Mouse (Mus musculus): ENCODE measurements around the gene Cxcl10. TPM values are rescaled to one million over a fixed set of nuclear protein-coding genes. Genes with fewer than 3 reads are reported as not detected.

Cxcl10 gene
- polyA plus RNA-seq, 1 experiment = 0.62 TPM

DNA sequence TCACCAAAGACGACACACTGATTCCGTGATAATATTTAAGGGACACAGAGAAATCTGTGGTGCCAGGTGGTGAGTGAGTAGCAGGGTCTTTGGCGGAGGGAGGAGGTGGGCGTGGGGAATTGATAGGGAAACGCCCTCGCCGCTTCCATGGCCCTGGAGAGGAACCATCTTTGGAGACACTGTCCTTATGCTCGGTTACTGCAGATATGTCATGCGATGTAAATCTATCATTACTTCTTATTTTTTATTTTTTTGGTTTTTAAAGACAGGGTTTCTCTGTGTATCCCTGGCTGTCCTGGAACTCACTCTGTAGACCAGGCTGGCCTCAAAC is 33.6 kb upstream of the Cxcl10 start:
- H3ac ChIP-seq (ENCODE audit: control insufficient read depth, insufficient read length) = no peak overlapping the region
- H3K36me3 ChIP-seq (ENCODE audit: control insufficient read depth, insufficient read depth) = no peaks in the 10 kb centered on the region
- TF ChIP-seq MAX (IDR thresholded peaks at IDR 0.05; ENCODE audit: low read depth) (no peak), MYOG (IDR thresholded peaks at IDR 0.05; ENCODE audit: control insufficient read depth in 1 of 3, insufficient read depth in 1 of 3, insufficient read length in 2 of 3, low read depth in 2 of 3) (no peak), TCF3 (IDR thresholded peaks at IDR 0.05; ENCODE audit: insufficient read length, low read depth) (no peak), USF1 (IDR thresholded peaks at IDR 0.05; ENCODE audit: low read depth) (no peak), MYOD1 (IDR thresholded peaks at IDR 0.05; ENCODE audit: control insufficient read depth in 1 of 3, insufficient read length in 2 of 3, low read depth in 2 of 3) (no peak), REST (IDR thresholded peaks at IDR 0.05; ENCODE audit: insufficient read depth, insufficient read length) (no peak), TCF12 (IDR thresholded peaks at IDR 0.05; ENCODE audit: insufficient read depth, poor library complexity, severe bottlenecking) (no peak), E2F4 (IDR thresholded peaks at IDR 0.05; ENCODE audit: insufficient read depth) (no peak), POLR2AphosphoS2 (IDR thresholded peaks at IDR 0.05; ENCODE audit: insufficient read length, low read depth) (no peak), POLR2A (IDR thresholded peaks at IDR 0.05; ENCODE audit: insufficient read length, low read depth) (no peak), SRF (IDR thresholded peaks at IDR 0.05; ENCODE audit: control insufficient read depth, insufficient read length, low read depth) (no peak), CEBPB (IDR thresholded peaks at IDR 0.05; ENCODE audit: insufficient read depth, poor library complexity, severe bottlenecking) (no peak)
- H3K4me2 ChIP-seq (ENCODE audit: low read depth) = no peak overlapping the region
- no peak overlapping the region for H3K4me3 ChIP-seq
- no peaks in the 10 kb centered on the region for H3K27me3 ChIP-seq (ENCODE audit: control insufficient read depth, insufficient read depth, insufficient read length)
- H3K79me2 ChIP-seq (ENCODE audit: control insufficient read depth, insufficient read depth) = no peaks in the 10 kb centered on the region

DNA sequence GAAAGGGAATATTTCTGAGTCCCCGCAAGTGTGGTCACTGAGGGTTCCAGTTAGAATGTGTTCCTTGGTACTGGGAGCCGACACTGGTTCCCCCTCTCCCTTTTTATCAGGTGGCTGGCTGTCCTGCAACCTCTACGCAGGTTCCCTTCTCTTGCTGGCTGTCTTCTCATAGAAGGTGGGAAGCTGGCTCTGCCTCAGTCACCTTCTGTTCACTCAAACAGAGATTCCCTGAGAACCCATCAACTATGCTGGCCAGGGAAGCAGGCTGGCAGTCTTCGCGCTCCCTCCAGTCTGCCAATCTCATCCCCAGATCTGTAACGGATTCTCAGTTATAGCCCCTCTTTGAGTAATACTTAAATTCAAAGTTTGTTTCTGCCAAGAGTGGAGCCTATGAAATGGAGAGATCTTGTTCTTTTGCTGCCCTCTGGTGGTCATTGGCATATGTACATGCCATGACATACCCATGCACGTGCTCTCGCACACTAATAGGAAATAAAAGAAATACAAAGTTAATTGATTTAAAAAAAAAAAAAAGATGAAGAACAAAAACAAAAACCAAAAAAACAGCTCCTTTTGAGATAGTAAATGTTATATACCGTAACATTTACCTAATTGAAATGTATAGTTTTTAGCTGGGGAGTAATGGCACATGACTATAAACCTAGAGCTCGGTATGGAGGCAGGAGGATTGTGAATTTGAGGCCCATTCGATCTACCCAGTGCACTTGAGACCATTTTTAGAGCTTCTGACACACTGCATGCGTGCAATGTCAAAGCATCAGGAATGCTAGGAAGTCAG is 33.1 kb upstream of the Cxcl10 start:
- no peaks in the 10 kb centered on the region for H3K27me3 ChIP-seq (ENCODE audit: control insufficient read depth, insufficient read depth, insufficient read length)
- no peak for TF ChIP-seq CEBPB (IDR thresholded peaks at IDR 0.05; ENCODE audit: insufficient read depth, poor library complexity, severe bottlenecking)
- no peak for TF ChIP-seq REST (IDR thresholded peaks at IDR 0.05; ENCODE audit: insufficient read depth, insufficient read length)
- no peak for TF ChIP-seq TCF3 (IDR thresholded peaks at IDR 0.05; ENCODE audit: insufficient read length, low read depth)
- peak; percentile 7 for TF ChIP-seq MAX (IDR thresholded peaks at IDR 0.05; ENCODE audit: low read depth)
- no peak for TF ChIP-seq MYOD1 (IDR thresholded peaks at IDR 0.05; ENCODE audit: control insufficient read depth in 1 of 3, insufficient read length in 2 of 3, low read depth in 2 of 3)
- TF ChIP-seq E2F4 (IDR thresholded peaks at IDR 0.05; ENCODE audit: insufficient read depth) = no peak
- H3K79me2 ChIP-seq (ENCODE audit: control insufficient read depth, insufficient read depth) = no peaks in the 10 kb centered on the region
- H3K4me3 ChIP-seq = no peak overlapping the region
- no peak overlapping the region for H3ac ChIP-seq (ENCODE audit: control insufficient read depth, insufficient read length)
- H3K4me2 ChIP-seq (ENCODE audit: low read depth) = no peak overlapping the region
- no peaks in the 10 kb centered on the region for H3K36me3 ChIP-seq (ENCODE audit: control insufficient read depth, insufficient read depth)

DNA sequence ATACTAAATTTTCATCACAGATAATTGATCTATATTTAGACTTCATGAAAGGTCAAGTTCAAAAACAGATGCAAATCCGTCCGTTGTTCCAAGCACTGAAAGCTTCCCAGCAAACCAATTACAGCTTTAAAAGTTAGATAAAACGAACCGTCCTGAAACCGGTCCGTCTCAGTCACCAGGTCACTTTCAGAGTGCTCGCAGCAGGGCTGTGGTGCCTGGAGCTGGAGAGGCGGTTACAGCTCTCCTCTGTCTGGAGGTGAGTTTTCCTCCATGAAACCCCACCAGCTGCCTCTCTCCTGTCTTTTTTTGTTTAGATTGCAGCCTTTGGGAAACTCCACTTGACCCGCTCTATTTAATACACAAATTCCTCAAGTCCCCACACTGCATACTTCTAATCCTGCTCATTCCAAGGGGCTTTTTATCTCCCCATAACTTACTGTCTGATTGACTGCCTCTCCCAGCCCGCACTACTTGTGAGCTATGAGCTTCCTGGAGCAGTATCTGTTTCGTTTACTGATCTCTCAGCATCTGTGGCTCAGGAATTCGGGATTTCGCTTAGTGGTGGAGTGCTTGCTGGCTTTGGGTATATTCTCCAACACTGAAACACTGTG is 28.2 kb upstream of the Cxcl10 start:
- Histone ChIP-seq H3K36me3 (ENCODE audit: control insufficient read depth, insufficient read depth) (no peaks in the 10 kb centered on the region), H3K4me2 (ENCODE audit: low read depth) (no peak overlapping the region), H3K27me3 (ENCODE audit: control insufficient read depth, insufficient read depth, insufficient read length) (no peaks in the 10 kb centered on the region), H3K79me2 (ENCODE audit: control insufficient read depth, insufficient read depth) (no peaks in the 10 kb centered on the region), H3K4me3 (no peak overlapping the region), H3ac (ENCODE audit: control insufficient read depth, insufficient read length) (no peak overlapping the region)
- TF ChIP-seq REST (IDR thresholded peaks at IDR 0.05; ENCODE audit: insufficient read depth, insufficient read length) (no peak), E2F4 (IDR thresholded peaks at IDR 0.05; ENCODE audit: insufficient read depth) (no peak), TCF3 (IDR thresholded peaks at IDR 0.05; ENCODE audit: insufficient read length, low read depth) (no peak), MYOG (IDR thresholded peaks at IDR 0.05; ENCODE audit: control insufficient read depth in 1 of 3, insufficient read depth in 1 of 3, insufficient read length in 2 of 3, low read depth in 2 of 3) (no peak), CEBPB (IDR thresholded peaks at IDR 0.05; ENCODE audit: insufficient read depth, poor library complexity, severe bottlenecking) (no peak), USF1 (IDR thresholded peaks at IDR 0.05; ENCODE audit: low read depth) (no peak), MYOD1 (IDR thresholded peaks at IDR 0.05; ENCODE audit: control insufficient read depth in 1 of 3, insufficient read length in 2 of 3, low read depth in 2 of 3) (no peak), TCF12 (IDR thresholded peaks at IDR 0.05; ENCODE audit: insufficient read depth, poor library complexity, severe bottlenecking) (no peak), SRF (IDR thresholded peaks at IDR 0.05; ENCODE audit: control insufficient read depth, insufficient read length, low read depth) (no peak)

DNA sequence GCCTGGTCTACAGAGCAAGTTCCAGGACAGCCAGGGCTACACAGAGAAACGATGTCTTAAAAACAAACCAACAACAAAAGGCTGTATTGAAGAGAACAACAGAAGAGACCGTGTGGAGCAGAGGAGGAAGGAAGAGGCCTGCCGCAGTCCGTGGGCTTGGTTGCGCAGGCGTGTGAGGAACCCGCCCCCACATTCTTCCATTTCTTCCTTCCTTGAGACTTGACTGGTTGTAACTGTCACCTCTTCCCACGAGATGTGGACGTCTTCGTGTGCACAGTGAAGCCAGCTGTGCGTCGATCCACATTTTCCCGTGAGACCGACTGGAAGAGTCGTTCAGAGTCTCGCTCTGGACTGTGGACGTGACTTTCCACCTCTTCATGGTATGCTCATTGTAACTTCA is 26.7 kb upstream of the Cxcl10 start:
- no peaks in the 10 kb centered on the region for H3K27me3 ChIP-seq (ENCODE audit: control insufficient read depth, insufficient read depth, insufficient read length)

More for the DNA sequence above, 26.7 kb upstream of the Cxcl10 start:
- H3ac ChIP-seq (ENCODE audit: control insufficient read depth, insufficient read length) = no peak overlapping the region
- no peak overlapping the region for H3K4me2 ChIP-seq (ENCODE audit: low read depth)
- H3K4me3 ChIP-seq = no peak overlapping the region
- H3K36me3 ChIP-seq (ENCODE audit: control insufficient read depth, insufficient read depth) = no peaks in the 10 kb centered on the region
- TF ChIP-seq E2F4 (IDR thresholded peaks at IDR 0.05; ENCODE audit: insufficient read depth) = no peak
- TF ChIP-seq MAX (IDR thresholded peaks at IDR 0.05; ENCODE audit: low read depth) = no peak
- no peak for TF ChIP-seq REST (IDR thresholded peaks at IDR 0.05; ENCODE audit: insufficient read depth, insufficient read length)
- TF ChIP-seq MYOG (IDR thresholded peaks at IDR 0.05; ENCODE audit: control insufficient read depth in 1 of 3, insufficient read depth in 1 of 3, insufficient read length in 2 of 3, low read depth in 2 of 3) = no peak
- TF ChIP-seq POLR2AphosphoS2 (IDR thresholded peaks at IDR 0.05; ENCODE audit: insufficient read length, low read depth) = no peak
- TF ChIP-seq TCF12 (IDR thresholded peaks at IDR 0.05; ENCODE audit: insufficient read depth, poor library complexity, severe bottlenecking) = no peak
- TF ChIP-seq TCF3 (IDR thresholded peaks at IDR 0.05; ENCODE audit: insufficient read length, low read depth) = no peak
- no peak for TF ChIP-seq MYOD1 (IDR thresholded peaks at IDR 0.05; ENCODE audit: control insufficient read depth in 1 of 3, insufficient read length in 2 of 3, low read depth in 2 of 3)
- TF ChIP-seq USF1 (IDR thresholded peaks at IDR 0.05; ENCODE audit: low read depth) = no peak
- no peak for TF ChIP-seq POLR2A (IDR thresholded peaks at IDR 0.05; ENCODE audit: insufficient read length, low read depth)
- no peak for TF ChIP-seq SRF (IDR thresholded peaks at IDR 0.05; ENCODE audit: control insufficient read depth, insufficient read length, low read depth)
- TF ChIP-seq CEBPB (IDR thresholded peaks at IDR 0.05; ENCODE audit: insufficient read depth, poor library complexity, severe bottlenecking) = no peak
- no peaks in the 10 kb centered on the region for H3K79me2 ChIP-seq (ENCODE audit: control insufficient read depth, insufficient read depth)

Data from myocyte (in vitro differentiated cells).